Mouse (Mus musculus): ENCODE measurements around the gene Kcnk3.

DNA sequence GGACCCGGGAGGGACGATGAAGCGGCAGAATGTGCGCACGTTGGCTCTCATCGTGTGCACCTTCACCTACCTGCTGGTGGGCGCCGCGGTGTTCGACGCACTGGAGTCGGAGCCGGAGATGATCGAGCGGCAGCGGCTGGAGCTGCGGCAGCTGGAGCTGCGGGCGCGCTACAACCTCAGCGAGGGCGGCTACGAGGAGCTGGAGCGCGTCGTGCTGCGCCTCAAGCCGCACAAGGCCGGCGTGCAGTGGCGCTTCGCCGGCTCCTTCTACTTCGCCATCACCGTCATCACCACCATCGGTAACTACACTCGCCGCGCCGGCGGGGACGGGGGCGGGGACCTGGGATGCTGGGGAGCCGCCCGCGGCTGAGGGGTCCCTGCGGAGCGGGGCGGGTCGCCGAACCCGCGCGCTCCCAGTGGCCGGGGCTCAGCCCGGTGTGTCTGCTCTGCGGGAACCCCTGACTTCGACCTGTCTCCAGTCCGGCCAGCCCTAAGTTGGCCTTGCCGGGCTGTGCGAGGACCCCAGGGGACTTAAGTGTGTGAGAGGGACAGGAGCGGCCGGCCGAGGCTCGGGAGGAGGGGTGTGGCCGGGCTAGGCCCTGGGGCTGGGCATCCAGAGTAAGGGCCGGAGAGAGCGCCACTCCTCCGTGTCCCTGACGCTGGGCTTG lies 465 bp downstream of the Kcnk3 start:
- TF ChIP-seq CTCF (IDR thresholded peaks at IDR 0.05; ENCODE audit: insufficient read depth, low read depth, low read length) (0 out of 2 replicates have a peak, but pooled peaks have one; percentile 3), POLR2A (IDR thresholded peaks at IDR 0.05; ENCODE audit: insufficient read depth, low read depth, low read length) (0 out of 2 replicates have a peak, but pooled peaks have one; percentile 16)
